In genomic region chr4:49639913-49640312, GRCm38 (mm10) we compare ENCODE assay signal across 26 mouse cellular contexts. TPM values are rescaled to one million over a fixed set of nuclear protein-coding genes. Genes with fewer than 3 reads are reported as not detected.
DNase-seq lines count a peak whose midpoint lies in the region; ATAC-seq lines count a peak whose summit lies in the region.
"Had no signal": no experiment of that assay in that cellular context is flagged by ENCODE, and none has a peak within 500 bp of the region (broad histone marks: within the 10 kb centered on the region; RNA-seq: fewer than 3 reads in every experiment).

No protein-coding gene starts in this region.

- no peak for DNase-seq in liver, embryonic 11.5 days (ENCODE audit: low spot score)
- no peak for DNase-seq in liver
- peak; percentile 14 for DNase-seq in MEL-GATA-1-ER (ENCODE audit: extremely low read depth, low read depth)
- no peak for DNase-seq in cerebellum, adult 18-20 months
- DNase-seq in thymus, postnatal 10 days (ENCODE audit: low spot score in 2 of 2), result no peak
- DNase-seq: adrenal gland, adult 2 months; cerebellum, adult 2 months; gastrocnemius, postnatal 10 days; kidney, postnatal 10 days; layer of hippocampus, adult 9-11 months; lung, postnatal 10 days; retina, postnatal 1 day; right cerebral cortex, postnatal 4 days; thymus, postnatal 4 days had no signal

- H3K4me2 ChIP-seq in liver, embryonic 11.5 days, result no peak overlapping the region
- H3K4me2 ChIP-seq: embryonic facial prominence, embryonic 13.5 days; hindbrain, embryonic 12.5 days; limb, embryonic 13.5 days; neural tube, embryonic 15.5 days had no signal

- H3K4me1 ChIP-seq in liver, embryonic 11.5 days (replicated peaks; ENCODE audit: control insufficient read depth, insufficient read depth, low read length), result no peaks in the 10 kb centered on the region
- H3K4me1 ChIP-seq: embryonic facial prominence, embryonic 13.5 days; forebrain, embryonic 10.5 days; hindbrain, embryonic 12.5 days; limb, embryonic 13.5 days; midbrain, embryonic 10.5 days had no signal

- 33% methylated on average over 2 of the region's 2 CpGs for WGBS in liver, embryonic 11.5 days

- H3K27ac ChIP-seq in liver, embryonic 11.5 days (ENCODE audit: low read depth, low read length), result no peak overlapping the region
- H3K27ac ChIP-seq: embryonic facial prominence, embryonic 13.5 days; forebrain, embryonic 10.5 days; hindbrain, embryonic 12.5 days; limb, embryonic 13.5 days; midbrain, embryonic 10.5 days; neural tube, embryonic 15.5 days had no signal

- ATAC-seq in liver, embryonic 11.5 days (replicated peaks; ENCODE audit: low FRiP score), result peak; percentile 91
- ATAC-seq in erythroid progenitor cell, adult 5-6 weeks (replicated peaks; ENCODE audit: low FRiP score, poor library complexity, severe bottlenecking), result peak; percentile 88
- ATAC-seq in megakaryocyte-erythroid progenitor cell, adult 5-6 weeks (replicated peaks; ENCODE audit: low FRiP score, low TSS enrichment, poor library complexity, severe bottlenecking), result peak; percentile 95
- ATAC-seq: intestine, embryonic 16.5 days had no signal

- H3K4me3 ChIP-seq in liver, embryonic 11.5 days (ENCODE audit: low read depth, low read length), result no peak overlapping the region
- H3K4me3 ChIP-seq: embryonic facial prominence, embryonic 13.5 days; forebrain, embryonic 10.5 days; hindbrain, embryonic 12.5 days; limb, embryonic 13.5 days; midbrain, embryonic 10.5 days; myocyte; neural tube, embryonic 15.5 days had no signal

- peaks cover 36% of the 10 kb centered on the region for H3K36me3 ChIP-seq in liver, embryonic 11.5 days (ENCODE audit: control insufficient read depth, insufficient read depth, low read length)

- no peaks in the 10 kb centered on the region for H3K9me3 ChIP-seq in liver, embryonic 11.5 days (ENCODE audit: control insufficient read depth, low read length)
- H3K9me3 ChIP-seq: embryonic facial prominence, embryonic 13.5 days; forebrain, embryonic 10.5 days; hindbrain, embryonic 12.5 days; limb, embryonic 13.5 days; midbrain, embryonic 10.5 days; neural tube, embryonic 15.5 days had no signal

- no peak overlapping the region for H3K9ac ChIP-seq in liver, embryonic 11.5 days (ENCODE audit: low read depth, low read length)
- H3K9ac ChIP-seq: embryonic facial prominence, embryonic 13.5 days; hindbrain, embryonic 12.5 days; limb, embryonic 13.5 days; neural tube, embryonic 15.5 days had no signal

- no peaks in the 10 kb centered on the region for H3K27me3 ChIP-seq in liver, embryonic 11.5 days (replicated peaks; ENCODE audit: control insufficient read depth, insufficient read depth, low read length)
- H3K27me3 ChIP-seq: embryonic facial prominence, embryonic 13.5 days; hindbrain, embryonic 12.5 days; limb, embryonic 13.5 days; neural tube, embryonic 15.5 days had no signal

RNA-seq across cellular contexts. Expression of gene Rnf20, which starts 8.1 kb away (rescaled TPM):
- 39.0 and 43.1 TPM in 2 replicates for polyA plus RNA-seq in liver, embryonic 11.5 days (2014; fragmentation: Nextera tagmentation; extraction: Ambion mirVana)
- 40.0 and 42.3 TPM in 2 replicates for total RNA-seq in erythroid progenitor cell, adult 5-6 weeks (2015; ENCODE audit: low replicate concordance)
- 67.5 and 80.0 TPM in 2 replicates for total RNA-seq in erythroid progenitor cell, adult 5-6 weeks (2017; ENCODE audit: low replicate concordance)
- total RNA-seq in megakaryocyte-erythroid progenitor cell, adult 5-6 weeks (2014; fragmentation: Nextera tagmentation), result 62.2 and 66.1 TPM in 2 replicates
- 153 and 170 TPM in 2 replicates for total RNA-seq in megakaryocyte-erythroid progenitor cell, adult 5-6 weeks (2017)

RNA-seq across cellular contexts. Expression of gene Ppp3r2, which starts 41.9 kb away (rescaled TPM):
- 0.11 TPM in 1 of 2 replicates, not detected in the other for polyA plus RNA-seq in liver, embryonic 11.5 days (2014; fragmentation: Nextera tagmentation; extraction: Ambion mirVana)
- not detected in 2 replicates for total RNA-seq in erythroid progenitor cell, adult 5-6 weeks (2015; ENCODE audit: low replicate concordance)
- not detected in 2 replicates for total RNA-seq in erythroid progenitor cell, adult 5-6 weeks (2017; ENCODE audit: low replicate concordance)
- total RNA-seq in megakaryocyte-erythroid progenitor cell, adult 5-6 weeks (2014; fragmentation: Nextera tagmentation), result not detected in 2 replicates
- total RNA-seq in megakaryocyte-erythroid progenitor cell, adult 5-6 weeks (2017), result not detected in 2 replicates
- total RNA-seq: adrenal gland, adult 2 months; heart, adult 8-10 months had no signal
- polyA plus RNA-seq: adrenal gland, adult 2 months; forebrain, embryonic 10.5 days; heart, postnatal 0 days; midbrain, embryonic 10.5 days; myocyte had no signal

RNA-seq across cellular contexts. Expression of gene Tmem246, which starts 42.2 kb away (rescaled TPM):
- polyA plus RNA-seq in liver, embryonic 11.5 days (2014; fragmentation: Nextera tagmentation; extraction: Ambion mirVana), result 17.4 and 17.8 TPM in 2 replicates
- not detected in 2 replicates for total RNA-seq in erythroid progenitor cell, adult 5-6 weeks (2015; ENCODE audit: low replicate concordance)
- total RNA-seq in erythroid progenitor cell, adult 5-6 weeks (2017; ENCODE audit: low replicate concordance), result not detected in 2 replicates
- total RNA-seq in megakaryocyte-erythroid progenitor cell, adult 5-6 weeks (2014; fragmentation: Nextera tagmentation), result 1.7 and 2.1 TPM in 2 replicates
- 3.0 and 3.3 TPM in 2 replicates for total RNA-seq in megakaryocyte-erythroid progenitor cell, adult 5-6 weeks (2017)
